Mouse (Mus musculus): ENCODE results near the gene Mansc1. TPM values are rescaled to one million over a fixed set of nuclear protein-coding genes. Genes with fewer than 3 reads are reported as not detected.

Gene Mansc1
- polyA plus RNA-seq, 1 experiment from 2014 or later: 3.1 TPM

GRCm38 (mm10) chr6:134656527-134656926, 24.2 kb upstream of the Mansc1 start:
- DNase-seq (ENCODE audit: low spot score): no peak
- H3K27ac ChIP-seq: peak overlapping the region; percentile 62

GRCm38 (mm10) chr6:134648356-134648755, 16.1 kb upstream of the Mansc1 start:
- Histone ChIP-seq H3K4me3 (no peak overlapping the region), H3K9me3 (no peaks in the 10 kb centered on the region), H3K36me3 (no peaks in the 10 kb centered on the region; the same call in 1 of the 2 replicates), H3K4me1 (no peaks in the 10 kb centered on the region), H3K27me3 (ENCODE audit: insufficient read depth, poor library complexity, severe bottlenecking) (no peaks in the 10 kb centered on the region), H3K27ac (no peak overlapping the region)
- no peak for DNase-seq (ENCODE audit: low spot score)
- 85% methylated on average over 5 of the region's 5 CpGs for WGBS

More at GRCm38 (mm10) chr6:134656527-134656926, 24.2 kb upstream of the Mansc1 start:
- peaks cover 13% of the 10 kb centered on the region; the same call in 1 of the 2 replicates for H3K4me1 ChIP-seq
- H3K4me3 ChIP-seq: no peak overlapping the region
- 61% methylated on average over 4 of the region's 4 CpGs for WGBS
- no peaks in the 10 kb centered on the region for H3K27me3 ChIP-seq (ENCODE audit: insufficient read depth, poor library complexity, severe bottlenecking)
- H3K9me3 ChIP-seq: no peaks in the 10 kb centered on the region
- no peaks in the 10 kb centered on the region for H3K36me3 ChIP-seq

- H3K27me3 ChIP-seq (ENCODE audit: insufficient read depth, poor library complexity, severe bottlenecking): no peaks in the 10 kb centered on the region
- no peaks in the 10 kb centered on the region for H3K4me1 ChIP-seq
- no peak overlapping the region for H3K27ac ChIP-seq
- H3K9me3 ChIP-seq: no peaks in the 10 kb centered on the region
- no peaks in the 10 kb centered on the region; the same call in 1 of the 2 replicates for H3K36me3 ChIP-seq
- WGBS: 62% methylated on average over 5 of the region's 5 CpGs
- DNase-seq (ENCODE audit: low spot score): no peak
- H3K4me3 ChIP-seq: no peak overlapping the region
Observed at GRCm38 (mm10) chr6:134647621-134648020, 15.3 kb upstream of the Mansc1 start.

- Histone ChIP-seq H3K27me3 (ENCODE audit: insufficient read depth, poor library complexity, severe bottlenecking) (no peaks in the 10 kb centered on the region), H3K36me3 (no peaks in the 10 kb centered on the region; the same call in 1 of the 2 replicates), H3K27ac (no peak overlapping the region), H3K9me3 (no peaks in the 10 kb centered on the region), H3K4me1 (no peaks in the 10 kb centered on the region), H3K4me3 (no peak overlapping the region)
- DNase-seq (ENCODE audit: low spot score): no peak
- 91% methylated on average over 6 of the region's 6 CpGs for WGBS
Observed at GRCm38 (mm10) chr6:134646835-134647234, 14.5 kb upstream of the Mansc1 start.

- Histone ChIP-seq H3K36me3 (no peaks in the 10 kb centered on the region; the same call in 1 of the 2 replicates), H3K27ac (no peak overlapping the region), H3K27me3 (ENCODE audit: insufficient read depth, poor library complexity, severe bottlenecking) (no peaks in the 10 kb centered on the region), H3K4me1 (no peaks in the 10 kb centered on the region), H3K4me3 (no peak overlapping the region), H3K9me3 (no peaks in the 10 kb centered on the region)
- 85% methylated on average over 5 of the region's 5 CpGs for WGBS
- DNase-seq (ENCODE audit: low spot score): no peak
Observed at GRCm38 (mm10) chr6:134643296-134643695, 11.0 kb upstream of the Mansc1 start.

GRCm38 (mm10) chr6:134641738-134642446, 9.6 kb upstream of the Mansc1 start:
- DNase-seq (ENCODE audit: low spot score): no peak
- H3K4me3 ChIP-seq: peak overlapping the region; percentile 96
- H3K36me3 ChIP-seq: no peaks in the 10 kb centered on the region; the same call in 1 of the 2 replicates
- no peaks in the 10 kb centered on the region for H3K27me3 ChIP-seq (ENCODE audit: insufficient read depth, poor library complexity, severe bottlenecking)
- no peaks in the 10 kb centered on the region for H3K4me1 ChIP-seq
- no peak overlapping the region for H3K27ac ChIP-seq
- WGBS: 69% methylated on average over 9 of the region's 9 CpGs
- H3K9me3 ChIP-seq: no peaks in the 10 kb centered on the region

- 2% methylated on average over 65 of the region's 65 CpGs for WGBS
- peak overlapping the region; percentile 96 for H3K4me3 ChIP-seq
- H3K4me1 ChIP-seq: no peaks in the 10 kb centered on the region
- H3K27ac ChIP-seq: peak overlapping the region; percentile 93
- no peaks in the 10 kb centered on the region for H3K9me3 ChIP-seq
- peak; percentile 98 for DNase-seq (ENCODE audit: low spot score)
- H3K27me3 ChIP-seq (ENCODE audit: insufficient read depth, poor library complexity, severe bottlenecking): no peaks in the 10 kb centered on the region
- no peaks in the 10 kb centered on the region; the same call in 1 of the 2 replicates for H3K36me3 ChIP-seq
Observed at GRCm38 (mm10) chr6:134640485-134641475, 8.5 kb upstream of the Mansc1 start.

GRCm38 (mm10) chr6:134639900-134640299, 7.6 kb upstream of the Mansc1 start:
- H3K9me3 ChIP-seq: no peaks in the 10 kb centered on the region
- no peaks in the 10 kb centered on the region for H3K36me3 ChIP-seq
- no peak overlapping the region for H3K27ac ChIP-seq
- no peaks in the 10 kb centered on the region for H3K4me1 ChIP-seq
- no peak for DNase-seq (ENCODE audit: low spot score)
- 91% methylated on average over 1 of the region's 1 CpGs for WGBS
- H3K27me3 ChIP-seq (ENCODE audit: insufficient read depth, poor library complexity, severe bottlenecking): no peaks in the 10 kb centered on the region
- H3K4me3 ChIP-seq: no peak overlapping the region

GRCm38 (mm10) chr6:134639210-134639609, 6.9 kb upstream of the Mansc1 start, which contains the start of gene Borcs5:
Gene Borcs5, plus strand, starts transcription at chr6:134639510.
- WGBS: 80% methylated on average over 3 of the region's 3 CpGs
- no peak for DNase-seq (ENCODE audit: low spot score)
- Histone ChIP-seq H3K4me3 (no peak within 1 kb of the TSS), H3K4me1 (no peaks in the 10 kb centered on the region), H3K36me3 (no peaks in the 10 kb centered on the region), H3K27ac (no peak within 1 kb of the TSS), H3K27me3 (ENCODE audit: insufficient read depth, poor library complexity, severe bottlenecking) (no peaks in the 10 kb centered on the region), H3K9me3 (no peaks in the 10 kb centered on the region)

- Histone ChIP-seq H3K9me3 (no peaks in the 10 kb centered on the region), H3K27ac (no peak overlapping the region), H3K4me1 (peaks cover 4% of the 10 kb centered on the region; the same call in 1 of the 2 replicates), H3K27me3 (ENCODE audit: insufficient read depth, poor library complexity, severe bottlenecking) (0 out of 2 replicates have a peak, but pooled peaks cover 6% of the 10 kb centered on the region), H3K36me3 (no peaks in the 10 kb centered on the region), H3K4me3 (no peak overlapping the region)
- 54% methylated on average over 4 of the region's 4 CpGs for WGBS
- no peak for DNase-seq (ENCODE audit: low spot score)
Observed at GRCm38 (mm10) chr6:134636476-134636875, 4.2 kb upstream of the Mansc1 start.

- no peaks in the 10 kb centered on the region for H3K36me3 ChIP-seq
Observed at GRCm38 (mm10) chr6:134633553-134633952, 1.3 kb upstream of the Mansc1 start.

GRCm38 (mm10) chr6:134632756-134633155, 468 bp upstream of the Mansc1 start:
- peak overlapping the region; percentile 78 for H3K4me3 ChIP-seq
- peaks cover 6% of the 10 kb centered on the region; the same call in 1 of the 2 replicates for H3K4me1 ChIP-seq
- H3K27me3 ChIP-seq (ENCODE audit: insufficient read depth, poor library complexity, severe bottlenecking): peaks cover 9% of the 10 kb centered on the region
- H3K9me3 ChIP-seq: no peaks in the 10 kb centered on the region
- peak overlapping the region; percentile 89 for H3K27ac ChIP-seq
- WGBS: 37% methylated on average over 5 of the region's 5 CpGs
- H3K36me3 ChIP-seq: no peaks in the 10 kb centered on the region
- no peak for DNase-seq (ENCODE audit: low spot score)

More at GRCm38 (mm10) chr6:134633553-134633952, 1.3 kb upstream of the Mansc1 start:
- peaks cover 6% of the 10 kb centered on the region; the same call in 1 of the 2 replicates for H3K4me1 ChIP-seq
- DNase-seq (ENCODE audit: low spot score): no peak
- no peak overlapping the region for H3K4me3 ChIP-seq
- H3K27ac ChIP-seq: no peak overlapping the region
- H3K9me3 ChIP-seq: no peaks in the 10 kb centered on the region
- H3K27me3 ChIP-seq (ENCODE audit: insufficient read depth, poor library complexity, severe bottlenecking): peaks cover 9% of the 10 kb centered on the region
- 82% methylated on average over 8 of the region's 8 CpGs for WGBS
